Mouse (Mus musculus): Measurements from ENCODE around the gene Armc12. TPM values are rescaled to one million over a fixed set of nuclear protein-coding genes. Genes with fewer than 3 reads are reported as not detected.

The Armc12 gene
- total RNA-seq, 2 experiments from 2014 or later, result not detected

GRCm38 (mm10) chr17:28580396-28580795 lies 49.8 kb downstream of the Armc12 start:
- ATAC-seq (replicated peaks; ENCODE audit: poor library complexity, severe bottlenecking), result peak; percentile 59

GRCm38 (mm10) chr17:28581056-28581455 lies 50.5 kb downstream of the Armc12 start:
- ATAC-seq (replicated peaks; ENCODE audit: poor library complexity, severe bottlenecking), result no peak

GRCm38 (mm10) chr17:28586509-28586908 lies 55.9 kb downstream of the Armc12 start:
- ATAC-seq (replicated peaks; ENCODE audit: poor library complexity, severe bottlenecking), result no peak

GRCm38 (mm10) chr17:28588591-28588990 lies 58.0 kb downstream of the Armc12 start:
- no peak; the same call in 1 of the 2 replicates for ATAC-seq (replicated peaks; ENCODE audit: poor library complexity, severe bottlenecking)

Other genes starting within 250 kb of the Armc12 start
- 41.7 and 47.9 TPM in 2 replicates for gene Fance, start 217.3 kb upstream of the Armc12 start, total RNA-seq (2014; fragmentation: Nextera tagmentation)
- 15.0 and 16.4 TPM in 2 replicates for gene Fance, start 217.3 kb upstream of the Armc12 start, total RNA-seq (2017)
- 2,618 and 3,063 TPM in 2 replicates for gene Rpl10a, start 202.3 kb upstream of the Armc12 start, total RNA-seq (2014; fragmentation: Nextera tagmentation)
- 785 and 838 TPM in 2 replicates for gene Rpl10a, start 202.3 kb upstream of the Armc12 start, total RNA-seq (2017)
- gene Tead3, start 180.0 kb upstream of the Armc12 start, total RNA-seq (2014; fragmentation: Nextera tagmentation), result 3.3 TPM in 1 of 2 replicates, not detected in the other
- gene Tead3, start 180.0 kb upstream of the Armc12 start, total RNA-seq (2017), result 0.04 TPM in 1 of 2 replicates, not detected in the other
- gene Tulp1, start 165.6 kb upstream of the Armc12 start, total RNA-seq (2014; fragmentation: Nextera tagmentation), result not detected in 2 replicates
- 0.69 TPM in 1 of 2 replicates, not detected in the other for gene Tulp1, start 165.6 kb upstream of the Armc12 start, total RNA-seq (2017)
- 49.1 and 63.7 TPM in 2 replicates for gene Fkbp5, start 13.3 kb upstream of the Armc12 start, total RNA-seq (2014; fragmentation: Nextera tagmentation)
- gene Fkbp5, start 13.3 kb upstream of the Armc12 start, total RNA-seq (2017), result 40.8 and 53.1 TPM in 2 replicates
- gene Clpsl2, start 18.6 kb downstream of the Armc12 start, total RNA-seq (2014; fragmentation: Nextera tagmentation), result not detected in 2 replicates
- gene Clpsl2, start 18.6 kb downstream of the Armc12 start, total RNA-seq (2017), result not detected in 2 replicates
- not detected in 2 replicates for gene Clps, start 30.0 kb downstream of the Armc12 start, total RNA-seq (2014; fragmentation: Nextera tagmentation)
- not detected in 2 replicates for gene Clps, start 30.0 kb downstream of the Armc12 start, total RNA-seq (2017)
- gene Lhfpl5, start 44.8 kb downstream of the Armc12 start, total RNA-seq (2014; fragmentation: Nextera tagmentation), result not detected in 2 replicates
- not detected in 2 replicates for gene Lhfpl5, start 44.8 kb downstream of the Armc12 start, total RNA-seq (2017)
- 125 and 178 TPM in 2 replicates for gene Srpk1, start 91.9 kb downstream of the Armc12 start, total RNA-seq (2014; fragmentation: Nextera tagmentation)
- 129 and 150 TPM in 2 replicates for gene Srpk1, start 91.9 kb downstream of the Armc12 start, total RNA-seq (2017)
- 3.8 TPM in 1 of 2 replicates, not detected in the other for gene Slc26a8, start 159.4 kb downstream of the Armc12 start, total RNA-seq (2014; fragmentation: Nextera tagmentation)
- gene Slc26a8, start 159.4 kb downstream of the Armc12 start, total RNA-seq (2017), result 0.93 and 2.5 TPM in 2 replicates
- gene Mapk14, start 160.5 kb downstream of the Armc12 start, total RNA-seq (2014; fragmentation: Nextera tagmentation), result 123 and 141 TPM in 2 replicates
- gene Mapk14, start 160.5 kb downstream of the Armc12 start, total RNA-seq (2017), result 101 and 156 TPM in 2 replicates
- gene AC170998.1, start 195.3 kb downstream of the Armc12 start, total RNA-seq (2014; fragmentation: Nextera tagmentation), result 10.5 and 19.9 TPM in 2 replicates
- gene AC170998.1, start 195.3 kb downstream of the Armc12 start, total RNA-seq (2017), result 1.3 and 3.2 TPM in 2 replicates
- gene Mapk13, start 238.5 kb downstream of the Armc12 start, total RNA-seq (2014; fragmentation: Nextera tagmentation), result 1.8 and 2.0 TPM in 2 replicates
- gene Mapk13, start 238.5 kb downstream of the Armc12 start, total RNA-seq (2017), result 0.88 and 3.4 TPM in 2 replicates